Mouse (Mus musculus) testis, adult 2 months (tissue): Measurements from ENCODE around the gene Odf3b. TPM values are rescaled to one million over a fixed set of nuclear protein-coding genes. Genes with fewer than 3 reads are reported as not detected.
A peak's percentile ranks its signal among the peaks of the same experiment; 100 is the strongest.

Source experiments
- H3K27ac ChIP-seq: fragments of 200-500 bp; 2 replicates; pipeline ENCODE4 v1.5.1; 2012; ENCODE audit warnings: low read depth, low read length; ENCODE audit not compliant: control insufficient read depth, insufficient read depth
- H3K27me3 ChIP-seq: fragments of 200-500 bp; 2 replicates; pipeline ENCODE4 v1.6.1; 2012; ENCODE audit warnings: mild to moderate bottlenecking, low read length, moderate library complexity; ENCODE audit not compliant: control insufficient read depth, insufficient read depth
- H3K36me3 ChIP-seq: fragments of 200-500 bp; 2 replicates; pipeline ENCODE4 v1.6.1; 2012; ENCODE audit warnings: mild to moderate bottlenecking, low read length; ENCODE audit not compliant: control insufficient read depth, insufficient read depth
- H3K4me1 ChIP-seq: fragments of 200-500 bp; 2 replicates; pipeline ENCODE4 v1.6.1; 2012; ENCODE audit warnings: low read length; ENCODE audit not compliant: control insufficient read depth, insufficient read depth
- H3K4me3 ChIP-seq: fragments of 200-500 bp; 2 replicates; pipeline ENCODE4 v1.5.1; 2012; ENCODE audit warnings: low read depth, mild to moderate bottlenecking, low read length, moderate library complexity, mixed read lengths; ENCODE audit not compliant: control insufficient read depth
- CTCF ChIP-seq: fragments of 200-500 bp; IDR thresholded peaks from 2 replicates; pipeline ENCODE4 v1.5.1; 2012; ENCODE audit warnings: low read depth, mild to moderate bottlenecking, inconsistent platforms, low read length, moderate library complexity; ENCODE audit not compliant: control insufficient read depth, insufficient read depth, insufficient replicate concordance
- POLR2A ChIP-seq: fragments of 200-500 bp; IDR thresholded peaks from 2 replicates; pipeline ENCODE4 v1.6.1; 2012; ENCODE audit warnings: low read depth, mild to moderate bottlenecking, inconsistent platforms, low read length, moderate library complexity; ENCODE audit not compliant: control insufficient read depth
- polyA plus RNA-seq: library from polyadenylated mRNA; depleted of rRNA; stranded (reverse); fragments of >200 nt; gene quantifications from 2 replicates; pipeline ENCODE4 v1.2.3, GENCODE M21; 2012

Odf3b gene
- polyA plus RNA-seq, 1 experiment: 78.4 TPM

GRCm38 (mm10) chr15:89410118-89410517, 31.0 kb upstream of the Odf3b start, which contains the start of gene Syce3:
Gene Syce3 (minus strand): TSS chr15:89410503.
- Histone ChIP-seq H3K27me3 (no peaks in the 10 kb centered on the region), H3K36me3 (no peaks in the 10 kb centered on the region), H3K4me3 (peak within 1 kb of the TSS; percentile 93), H3K27ac (peak within 1 kb of the TSS; percentile 96), H3K4me1 (peaks cover 8% of the 10 kb centered on the region)
- TF ChIP-seq POLR2A (peak; percentile 78), CTCF (no peak)

DNA sequence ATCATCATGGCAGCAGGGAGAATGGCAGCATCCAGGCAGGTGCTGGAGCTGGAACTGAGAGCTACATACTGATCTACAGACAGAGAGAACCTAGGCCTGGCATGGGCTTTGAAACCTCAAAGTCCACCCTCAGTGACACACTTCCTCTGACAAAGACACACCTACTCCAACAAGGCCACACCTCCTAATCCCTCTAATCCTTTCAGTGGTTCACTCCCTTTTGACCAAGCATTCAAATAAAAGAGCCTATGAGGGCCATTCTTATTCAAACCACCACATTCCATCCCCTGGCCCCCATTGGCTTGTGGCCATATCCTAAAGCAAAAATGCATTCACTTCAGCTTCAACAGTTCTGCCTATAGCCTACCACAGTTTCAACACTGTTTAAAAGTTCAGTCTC, 27.6 kb upstream of the Odf3b start:
- peaks cover 8% of the 10 kb centered on the region for H3K4me1 ChIP-seq
- H3K4me3 ChIP-seq: no peak overlapping the region
- TF ChIP-seq CTCF (no peak), POLR2A (no peak)
- H3K27ac ChIP-seq: no peak overlapping the region
- H3K27me3 ChIP-seq: no peaks in the 10 kb centered on the region
- no peaks in the 10 kb centered on the region for H3K36me3 ChIP-seq

- Histone ChIP-seq H3K27me3 (no peaks in the 10 kb centered on the region), H3K4me3 (no peak overlapping the region), H3K4me1 (peaks cover 4% of the 10 kb centered on the region), H3K27ac (no peak overlapping the region), H3K36me3 (no peaks in the 10 kb centered on the region)
- TF ChIP-seq CTCF (no peak), POLR2A (no peak)
Observed at GRCm38 (mm10) chr15:89404831-89405623, 25.9 kb upstream of the Odf3b start.

DNA sequence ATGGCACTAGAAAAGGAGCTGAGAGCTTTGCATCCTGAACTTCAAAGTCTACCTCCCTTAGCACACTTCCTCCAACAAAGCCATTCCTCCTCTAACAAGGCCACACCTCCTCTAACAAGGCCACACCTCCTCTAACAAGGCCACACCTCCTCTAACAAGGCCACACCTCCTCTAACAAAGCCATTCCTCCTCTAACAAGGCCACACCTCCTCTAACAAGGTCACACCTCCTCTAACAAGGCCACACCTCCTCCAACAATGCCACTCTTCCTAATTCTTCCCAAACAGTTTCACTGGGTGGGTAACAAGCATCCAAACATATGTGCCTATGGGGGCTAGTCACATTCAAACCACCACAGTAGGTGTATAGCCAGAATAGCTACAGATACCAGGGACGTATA, 23.4 kb upstream of the Odf3b start:
- H3K4me3 ChIP-seq: no peak overlapping the region
- no peak overlapping the region for H3K27ac ChIP-seq
- no peak for TF ChIP-seq POLR2A
- TF ChIP-seq CTCF: no peak
- no peaks in the 10 kb centered on the region for H3K27me3 ChIP-seq
- H3K4me1 ChIP-seq: no peaks in the 10 kb centered on the region
- H3K36me3 ChIP-seq: no peaks in the 10 kb centered on the region

- TF ChIP-seq POLR2A: no peak
- no peak for TF ChIP-seq CTCF
- Histone ChIP-seq H3K4me3 (no peak overlapping the region), H3K36me3 (no peaks in the 10 kb centered on the region), H3K27me3 (no peaks in the 10 kb centered on the region), H3K27ac (no peak overlapping the region), H3K4me1 (no peaks in the 10 kb centered on the region)
Observed at GRCm38 (mm10) chr15:89399716-89400115, 20.6 kb upstream of the Odf3b start.

DNA sequence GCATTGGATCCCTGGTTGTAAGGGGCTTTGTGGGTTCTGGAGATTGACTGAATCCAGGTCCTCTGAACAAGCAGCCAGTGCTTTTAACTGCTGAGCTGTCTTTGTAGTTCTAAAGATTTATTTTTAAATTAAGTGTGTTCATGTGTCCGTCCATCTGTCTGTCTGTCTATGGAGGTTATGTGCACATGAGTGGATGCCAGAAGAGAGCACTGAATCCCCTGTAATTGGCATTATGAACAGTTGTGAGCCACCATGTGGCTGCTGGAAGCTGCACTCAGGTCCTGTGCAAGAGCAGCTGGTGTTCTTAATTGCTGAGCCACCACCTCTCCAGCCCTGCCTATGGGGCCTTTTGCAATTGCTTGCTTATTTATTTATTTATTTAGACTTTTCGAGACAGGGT, 19.1 kb upstream of the Odf3b start:
- Histone ChIP-seq H3K27ac (no peak overlapping the region), H3K4me3 (no peak overlapping the region), H3K36me3 (no peaks in the 10 kb centered on the region), H3K4me1 (no peaks in the 10 kb centered on the region), H3K27me3 (no peaks in the 10 kb centered on the region)
- TF ChIP-seq CTCF (no peak), POLR2A (no peak)

GRCm38 (mm10) chr15:89396883-89397282, 17.8 kb upstream of the Odf3b start:
- Histone ChIP-seq H3K4me1 (no peaks in the 10 kb centered on the region), H3K27me3 (no peaks in the 10 kb centered on the region), H3K36me3 (no peaks in the 10 kb centered on the region), H3K4me3 (no peak overlapping the region), H3K27ac (no peak overlapping the region)
- TF ChIP-seq POLR2A (no peak), CTCF (no peak)
